Mouse (Mus musculus): ENCODE measurements around the gene Daam1. TPM values are rescaled to one million over a fixed set of nuclear protein-coding genes. Genes with fewer than 3 reads are reported as not detected.
"Not testable (repeated sequence)": the region's sequence is repeated elsewhere in the genome, so short reads cannot be mapped to it uniquely, and the experiment has no call there.

Gene Daam1
- polyA plus RNA-seq, 1 experiment from 2014 or later = 13.8 TPM

DNA sequence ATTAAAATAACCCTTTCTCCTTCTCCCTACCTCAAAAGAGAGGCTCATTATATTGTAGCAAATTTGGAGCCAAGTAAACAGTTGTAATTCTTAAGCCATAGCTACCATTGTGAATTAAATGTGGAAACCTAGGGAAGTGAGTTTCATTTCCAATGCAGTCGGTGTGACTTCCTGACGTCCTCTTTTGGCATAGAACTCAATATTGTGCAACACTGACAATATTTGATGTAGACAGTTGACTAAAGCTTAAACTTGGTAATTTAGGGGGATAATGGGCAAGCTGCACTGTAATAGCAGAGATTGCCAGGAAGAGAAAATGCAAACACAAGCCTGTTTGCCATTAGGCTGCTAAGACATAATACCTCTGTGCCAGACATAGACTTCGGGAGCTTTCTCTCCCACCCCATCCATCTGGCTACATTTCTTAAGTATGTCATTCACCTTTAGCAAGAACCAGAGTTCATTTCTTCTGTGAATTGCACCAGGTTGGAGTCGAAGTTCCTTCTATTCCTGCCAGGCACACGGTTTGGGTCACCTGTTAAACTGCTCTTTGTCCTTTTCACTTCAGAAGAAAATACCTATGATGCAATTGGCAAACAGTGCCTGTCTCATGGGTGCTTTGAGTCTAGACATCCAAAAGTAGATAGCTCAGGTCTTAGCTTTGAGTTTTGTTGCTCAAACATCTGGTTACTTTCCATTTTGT, 5.2 kb downstream of the Daam1 start:
- Histone ChIP-seq H3K9me3 (no peaks in the 10 kb centered on the region), H3K4me2 (0 out of 2 replicates have a peak overlapping the region, but pooled peaks have one; percentile 2), H3K27ac (peak overlapping the region; percentile 50), H3K36me3 (no peaks in the 10 kb centered on the region), H3K4me3 (no peak overlapping the region), H3K27me3 (no peaks in the 10 kb centered on the region), H3K9ac (no peak overlapping the region), H3K4me1 (peaks cover 84% of the 10 kb centered on the region)
- 18% methylated on average over 5 of the region's 5 CpGs for WGBS
- ATAC-seq (ENCODE audit: borderline replicate concordance, extremely low read depth, low FRiP score, low TSS enrichment) = no peak

DNA sequence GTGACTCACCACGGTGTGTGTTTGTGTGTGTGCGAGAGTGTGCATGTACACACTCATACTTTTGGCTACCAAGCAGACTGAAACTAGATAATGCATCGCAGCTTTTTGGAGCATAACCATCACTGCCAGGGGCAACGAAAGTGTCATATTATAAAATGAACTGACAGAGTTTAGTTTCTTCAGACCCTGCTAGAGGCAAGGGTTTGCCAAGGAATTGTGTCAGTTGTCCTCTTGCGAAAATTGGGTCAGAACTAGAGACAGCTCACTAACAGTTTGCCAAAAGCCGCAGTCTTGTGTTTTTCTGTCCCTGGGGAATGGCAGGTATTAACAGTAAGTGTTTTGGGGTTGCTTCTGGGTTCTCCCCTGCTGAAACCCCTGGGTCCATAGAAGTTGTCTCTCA, 5.9 kb downstream of the Daam1 start:
- H3K9me3 ChIP-seq = no peaks in the 10 kb centered on the region
- no peaks in the 10 kb centered on the region for H3K27me3 ChIP-seq
- ATAC-seq (ENCODE audit: borderline replicate concordance, extremely low read depth, low FRiP score, low TSS enrichment) = no peak
- no peaks in the 10 kb centered on the region for H3K36me3 ChIP-seq
- no peak overlapping the region for H3K27ac ChIP-seq
- peaks cover 91% of the 10 kb centered on the region for H3K4me1 ChIP-seq
- 0 out of 2 replicates have a peak overlapping the region, but pooled peaks have one; percentile 2 for H3K4me2 ChIP-seq
- no peak overlapping the region for H3K4me3 ChIP-seq
- no peak overlapping the region for H3K9ac ChIP-seq
- 63% methylated on average over 6 of the region's 6 CpGs for WGBS

DNA sequence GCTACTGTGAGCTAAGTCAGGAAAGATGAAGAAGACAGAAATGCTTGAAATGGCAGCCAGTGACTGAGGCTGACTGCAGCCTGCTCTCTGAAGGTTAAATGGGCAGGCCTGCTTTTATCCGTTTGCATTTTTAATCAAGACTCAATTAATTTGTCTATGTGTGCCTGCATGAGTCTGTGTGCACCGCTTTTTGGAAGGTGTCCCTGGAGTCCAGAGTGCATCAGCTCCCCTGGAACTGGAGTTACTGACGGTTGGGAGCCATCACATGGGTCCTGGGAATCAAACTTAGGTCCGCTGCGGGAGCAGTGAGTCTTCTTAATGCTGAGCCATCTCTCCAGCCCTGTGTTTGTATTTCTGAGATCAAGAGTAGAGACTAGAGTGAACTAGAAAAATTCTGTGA, 6.7 kb downstream of the Daam1 start:
- Histone ChIP-seq H3K27me3 (no peaks in the 10 kb centered on the region), H3K9me3 (no peaks in the 10 kb centered on the region), H3K4me2 (no peak overlapping the region), H3K9ac (no peak overlapping the region), H3K4me3 (no peak overlapping the region), H3K27ac (no peak overlapping the region; the same call in 1 of the 2 replicates), H3K4me1 (peaks cover 96% of the 10 kb centered on the region), H3K36me3 (no peaks in the 10 kb centered on the region)
- ATAC-seq (ENCODE audit: borderline replicate concordance, extremely low read depth, low FRiP score, low TSS enrichment) = no peak
- WGBS = 65% methylated on average over 5 of the region's 5 CpGs

DNA sequence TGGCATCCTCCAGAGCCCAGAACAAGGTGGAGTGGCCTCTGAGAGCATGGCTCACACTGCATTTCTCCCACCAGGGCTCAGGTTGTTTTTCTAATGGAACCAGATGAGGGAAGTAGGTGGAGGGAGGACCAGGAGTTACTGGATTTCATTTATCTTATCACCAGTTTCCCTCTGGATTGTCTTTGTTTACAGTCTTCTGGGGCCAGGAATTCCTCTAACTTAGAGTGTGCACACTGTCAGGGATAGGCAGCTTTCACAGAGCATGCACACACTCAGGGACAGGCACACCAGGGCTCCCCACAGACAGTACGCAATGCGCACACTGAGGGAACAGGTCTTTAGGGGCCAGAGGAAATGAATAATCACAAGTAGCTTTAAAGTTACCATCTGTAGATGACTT, 7.4 kb downstream of the Daam1 start:
- H3K27ac ChIP-seq = peak overlapping the region; percentile 7; the same call in 1 of the 2 replicates
- H3K4me2 ChIP-seq = no peak overlapping the region
- 60% methylated on average over 2 of the region's 2 CpGs for WGBS
- H3K27me3 ChIP-seq = no peaks in the 10 kb centered on the region
- H3K4me1 ChIP-seq = peaks cover 96% of the 10 kb centered on the region
- ATAC-seq (ENCODE audit: borderline replicate concordance, extremely low read depth, low FRiP score, low TSS enrichment) = no peak
- H3K4me3 ChIP-seq = no peak overlapping the region
- H3K9me3 ChIP-seq = no peaks in the 10 kb centered on the region
- no peak overlapping the region for H3K9ac ChIP-seq
- no peaks in the 10 kb centered on the region for H3K36me3 ChIP-seq

DNA sequence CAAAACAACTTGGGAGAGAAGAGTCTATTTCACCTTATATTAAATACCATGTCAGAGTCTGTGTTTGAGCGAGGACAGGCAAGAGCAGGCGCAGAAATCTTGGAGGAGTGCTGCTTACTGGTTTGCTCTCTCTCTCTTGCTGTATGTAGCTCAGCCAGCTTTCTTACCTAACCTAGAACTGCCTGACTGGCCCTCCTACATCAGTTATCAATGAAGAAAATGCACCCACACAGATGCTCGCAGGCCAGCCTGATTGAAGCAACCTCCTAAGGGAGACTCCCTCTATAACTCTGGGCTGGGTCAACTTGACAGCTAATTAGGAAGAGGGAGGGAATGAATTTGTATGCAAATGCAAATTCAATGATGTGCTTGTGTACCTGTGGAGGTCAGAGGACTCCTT, 8.8 kb downstream of the Daam1 start:
- ATAC-seq (ENCODE audit: borderline replicate concordance, extremely low read depth, low FRiP score, low TSS enrichment) = no peak
- 79% methylated on average over 3 of the region's 3 CpGs for WGBS
- H3K27ac ChIP-seq = no peak overlapping the region
- peaks cover 87% of the 10 kb centered on the region for H3K4me1 ChIP-seq
- H3K9ac ChIP-seq = no peak overlapping the region
- H3K4me3 ChIP-seq = no peak overlapping the region
- H3K36me3 ChIP-seq = no peaks in the 10 kb centered on the region
- H3K27me3 ChIP-seq = no peaks in the 10 kb centered on the region
- no peak overlapping the region for H3K4me2 ChIP-seq
- no peaks in the 10 kb centered on the region for H3K9me3 ChIP-seq

DNA sequence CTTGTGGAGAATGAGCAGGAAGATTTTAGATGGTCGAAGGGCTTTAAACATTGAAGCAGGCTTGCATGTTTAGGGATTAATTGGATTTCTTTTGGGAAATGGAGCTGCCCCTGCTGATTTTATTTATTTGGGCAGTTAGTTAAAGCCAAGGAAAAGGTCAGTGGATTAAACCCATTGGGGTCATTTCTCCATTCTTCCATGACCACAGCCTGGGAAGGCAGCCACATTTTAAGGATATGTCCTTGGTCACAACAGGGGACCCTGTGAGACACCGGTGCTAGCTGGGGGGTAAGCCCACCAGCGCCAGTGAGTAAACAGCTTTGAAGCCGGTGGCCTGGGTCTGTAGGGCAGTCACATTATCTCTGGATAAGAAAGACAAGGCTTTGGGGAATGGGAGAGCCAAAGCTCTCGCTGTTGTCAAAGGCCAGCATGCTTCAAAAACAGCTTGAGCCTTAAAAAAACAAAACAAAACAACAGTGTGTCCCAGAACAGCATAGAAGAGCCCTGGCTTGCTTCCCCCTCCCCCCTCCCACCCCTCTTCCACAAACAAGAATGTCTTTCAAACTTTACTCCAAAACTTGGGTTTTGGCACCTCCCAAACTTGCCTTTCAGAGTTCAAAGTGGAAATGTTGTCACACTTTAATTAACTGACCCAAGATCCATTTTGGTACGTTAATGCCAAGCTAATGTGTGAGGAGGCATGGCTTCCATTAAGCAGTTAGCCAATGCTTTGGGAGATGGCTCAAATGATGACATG, 9.7 kb downstream of the Daam1 start:
- H3K27me3 ChIP-seq = no peaks in the 10 kb centered on the region
- ATAC-seq (ENCODE audit: borderline replicate concordance, extremely low read depth, low FRiP score, low TSS enrichment) = no peak
- H3K9me3 ChIP-seq = no peaks in the 10 kb centered on the region
- no peak overlapping the region for H3K27ac ChIP-seq
- H3K9ac ChIP-seq = no peak overlapping the region
- no peak overlapping the region for H3K4me3 ChIP-seq
- no peak overlapping the region for H3K4me2 ChIP-seq
- 35% methylated on average over 6 of the region's 6 CpGs for WGBS
- peaks cover 77% of the 10 kb centered on the region for H3K4me1 ChIP-seq
- no peaks in the 10 kb centered on the region for H3K36me3 ChIP-seq

DNA sequence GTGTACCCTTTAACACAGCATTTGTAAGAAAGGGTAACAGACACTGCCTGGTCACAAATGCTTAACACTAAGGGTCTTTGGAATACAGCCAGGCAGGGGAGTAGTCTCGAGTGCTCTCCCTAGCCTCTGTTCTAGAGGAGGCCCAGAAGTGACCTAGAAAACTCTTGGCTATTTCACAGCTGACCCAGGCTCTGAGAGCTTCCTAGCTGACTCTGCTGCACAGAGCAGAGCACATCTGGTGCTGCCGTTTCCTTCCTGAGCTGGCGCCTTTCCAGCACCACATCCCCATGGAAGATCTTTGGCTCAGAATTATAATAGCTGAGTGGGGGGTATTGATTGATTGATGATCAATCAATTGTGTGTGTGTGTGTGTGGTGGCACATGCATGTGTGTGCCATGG, 11.1 kb downstream of the Daam1 start:
- ATAC-seq (ENCODE audit: borderline replicate concordance, extremely low read depth, low FRiP score, low TSS enrichment) = peak; percentile 56; the same call in 1 of the 2 replicates
- H3K36me3 ChIP-seq = no peaks in the 10 kb centered on the region
- no peaks in the 10 kb centered on the region for H3K27me3 ChIP-seq
- 12% methylated on average over 3 of the region's 3 CpGs for WGBS
- no peaks in the 10 kb centered on the region for H3K9me3 ChIP-seq
- peak overlapping the region; percentile 35 for H3K27ac ChIP-seq
- H3K4me2 ChIP-seq = no peak overlapping the region
- peaks cover 63% of the 10 kb centered on the region for H3K4me1 ChIP-seq
- H3K4me3 ChIP-seq = no peak overlapping the region
- H3K9ac ChIP-seq = no peak overlapping the region

DNA sequence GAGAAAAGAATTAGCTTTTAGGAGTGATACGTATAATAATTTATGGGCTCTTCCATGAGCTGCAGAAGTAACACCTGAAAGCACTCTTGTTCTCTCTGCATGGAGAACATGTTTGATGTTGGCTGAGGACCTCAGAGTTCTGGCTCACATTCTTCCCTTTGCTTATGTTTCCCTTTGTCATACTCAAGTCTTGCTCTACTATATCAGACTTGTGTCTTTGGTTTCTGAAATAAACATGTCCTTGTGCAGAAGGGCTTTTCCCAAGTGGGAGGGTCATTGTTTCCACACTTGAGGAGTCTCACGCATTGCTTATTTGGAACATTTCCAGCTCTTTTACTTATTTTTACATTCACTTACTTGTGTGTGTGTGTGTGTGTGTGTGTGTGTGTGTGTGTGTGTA, 11.7 kb downstream of the Daam1 start:
- no peak for ATAC-seq (ENCODE audit: borderline replicate concordance, extremely low read depth, low FRiP score, low TSS enrichment)
- H3K36me3 ChIP-seq = no peaks in the 10 kb centered on the region
- H3K4me2 ChIP-seq = no peak overlapping the region
- H3K27ac ChIP-seq = peak overlapping the region; percentile 35
- H3K4me1 ChIP-seq = peaks cover 57% of the 10 kb centered on the region
- no peaks in the 10 kb centered on the region for H3K9me3 ChIP-seq
- WGBS = 51% methylated on average over 2 of the region's 2 CpGs
- H3K4me3 ChIP-seq = no peak overlapping the region
- H3K9ac ChIP-seq = no peak overlapping the region
- H3K27me3 ChIP-seq = no peaks in the 10 kb centered on the region

DNA sequence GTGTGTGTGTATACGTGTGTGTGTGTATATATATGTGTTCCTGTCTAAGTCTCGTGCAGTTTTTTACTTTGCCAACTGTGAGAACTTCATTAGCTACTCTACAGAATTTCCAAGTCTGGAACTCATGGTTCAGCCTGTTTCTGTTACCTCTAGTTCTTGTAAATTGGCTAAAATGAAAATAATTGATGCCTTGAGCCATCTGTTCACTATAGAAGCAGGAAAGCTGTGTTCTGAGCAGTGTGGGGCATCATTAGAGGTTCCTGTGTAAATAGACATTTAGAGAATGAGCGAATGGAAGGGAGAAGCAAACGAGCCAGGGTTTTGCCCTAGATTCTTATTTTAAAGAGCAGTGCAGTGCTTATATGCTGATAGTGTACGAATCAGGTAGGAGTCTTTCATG, 14.6 kb downstream of the Daam1 start:
- ATAC-seq (ENCODE audit: borderline replicate concordance, extremely low read depth, low FRiP score, low TSS enrichment) = no peak
- H3K9me3 ChIP-seq = no peaks in the 10 kb centered on the region
- no peak overlapping the region for H3K4me3 ChIP-seq
- no peaks in the 10 kb centered on the region for H3K27me3 ChIP-seq
- no peak overlapping the region for H3K9ac ChIP-seq
- H3K36me3 ChIP-seq = no peaks in the 10 kb centered on the region
- H3K4me2 ChIP-seq = no peak overlapping the region
- H3K27ac ChIP-seq = no peak overlapping the region
- H3K4me1 ChIP-seq = peaks cover 36% of the 10 kb centered on the region
- WGBS = 77% methylated on average over 5 of the region's 5 CpGs

DNA sequence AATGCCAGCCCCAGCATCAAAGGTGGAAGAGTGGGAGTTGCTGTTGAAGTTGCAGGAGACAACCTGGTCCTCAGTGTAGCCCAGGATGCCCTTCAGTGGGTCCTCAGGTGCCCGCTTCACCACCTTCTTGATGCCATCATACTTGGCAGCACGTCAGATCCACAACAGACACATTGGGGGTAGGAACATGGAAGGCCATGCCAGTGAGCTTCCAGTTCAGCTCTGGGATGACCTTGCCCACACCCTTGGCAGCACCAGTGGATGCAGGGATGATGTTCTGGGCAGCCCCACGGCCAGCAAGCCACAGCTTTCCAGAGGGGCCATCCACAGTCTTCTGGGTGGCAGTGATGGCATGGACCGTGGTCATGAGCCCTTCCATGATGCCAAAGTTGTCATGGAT, 15.5 kb downstream of the Daam1 start:
- ATAC-seq (ENCODE audit: borderline replicate concordance, extremely low read depth, low FRiP score, low TSS enrichment); H3K4me2 ChIP-seq; H3K36me3 ChIP-seq; H3K4me3 ChIP-seq; H3K27ac ChIP-seq; H3K27me3 ChIP-seq; H3K9me3 ChIP-seq; H3K9ac ChIP-seq: not testable (repeated sequence)
- 91% methylated on average over 4 of the region's 4 CpGs for WGBS
- peaks cover 30% of the 10 kb centered on the region for H3K4me1 ChIP-seq

DNA sequence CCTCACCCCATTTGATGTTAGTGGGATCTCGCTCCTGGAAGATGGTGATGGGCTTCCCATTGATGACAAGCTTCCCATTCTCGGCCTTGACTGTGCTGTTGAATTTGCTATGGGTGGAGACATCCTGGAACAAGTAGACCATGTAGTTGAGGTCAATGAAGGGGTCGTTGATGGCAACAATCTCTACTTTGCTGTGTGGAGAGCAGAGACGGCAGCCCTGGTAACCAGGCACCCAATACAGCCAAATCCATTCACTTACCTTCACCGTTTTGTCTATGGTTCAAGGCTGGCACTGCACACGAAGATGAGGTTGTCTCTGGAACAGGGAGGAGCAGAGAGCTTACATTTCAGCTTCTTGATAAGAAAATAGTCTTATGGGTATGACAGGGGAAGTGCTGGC, 16.1 kb downstream of the Daam1 start:
- not testable (repeated sequence) for H3K9ac ChIP-seq; H3K27ac ChIP-seq; ATAC-seq (ENCODE audit: borderline replicate concordance, extremely low read depth, low FRiP score, low TSS enrichment); H3K4me2 ChIP-seq; H3K4me3 ChIP-seq; H3K27me3 ChIP-seq; H3K9me3 ChIP-seq; H3K36me3 ChIP-seq
- peaks cover 24% of the 10 kb centered on the region for H3K4me1 ChIP-seq
- WGBS = 87% methylated on average over 6 of the region's 6 CpGs

DNA sequence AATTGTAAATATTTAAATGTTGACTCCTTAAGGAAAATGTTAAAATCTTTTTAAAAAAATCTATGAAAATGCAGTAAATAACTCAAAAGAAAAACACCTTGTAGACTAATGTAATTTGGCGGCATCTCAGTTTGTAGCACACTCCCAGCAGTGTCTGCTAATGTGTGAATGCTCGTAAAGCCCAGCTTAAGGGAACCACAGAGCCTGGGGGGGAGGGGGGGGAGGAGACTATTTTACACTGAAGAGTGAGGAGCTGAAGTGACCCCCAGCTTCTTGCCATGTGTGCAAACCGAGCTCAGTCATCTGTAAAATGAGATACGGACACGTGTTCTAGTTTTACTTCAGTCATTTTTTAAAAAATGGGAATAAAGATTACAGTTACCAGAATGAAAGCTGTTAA, 16.7 kb downstream of the Daam1 start:
- H3K9ac ChIP-seq = no peak overlapping the region
- ATAC-seq (ENCODE audit: borderline replicate concordance, extremely low read depth, low FRiP score, low TSS enrichment) = no peak
- WGBS = 61% methylated on average over 5 of the region's 5 CpGs
- H3K27me3 ChIP-seq = no peaks in the 10 kb centered on the region
- H3K27ac ChIP-seq = no peak overlapping the region
- H3K9me3 ChIP-seq = no peaks in the 10 kb centered on the region
- peaks cover 20% of the 10 kb centered on the region for H3K4me1 ChIP-seq
- H3K36me3 ChIP-seq = no peaks in the 10 kb centered on the region
- H3K4me2 ChIP-seq = no peak overlapping the region
- H3K4me3 ChIP-seq = no peak overlapping the region

Measured in lung, embryonic 15.5 days (tissue).